Mouse (Mus musculus) stomach, embryonic 14.5 days (tissue): ENCODE data around the gene Rhox3a2. TPM values are rescaled to one million over a fixed set of nuclear protein-coding genes. Genes with fewer than 3 reads are reported as not detected.
"Not testable (repeated sequence)": the region's sequence is repeated elsewhere in the genome, so short reads cannot be mapped to it uniquely, and the experiment has no call there.

Experiments
- ATAC-seq: fragments of 200-750 bp; cut with Nextera tagmentation; 2 replicates; pipeline ENCODE4 v1.8.0; 2017; ENCODE audit warnings: low read depth, moderate TSS enrichment; ENCODE audit not compliant: insufficient number of reproducible peaks, insufficient read depth, low FRiP score
- H3K27ac ChIP-seq: fragments of 300-500 bp; sonication (generic); 2 replicates; pipeline ENCODE4 v1.5.1; 2014; ENCODE audit warnings: mild to moderate bottlenecking, low read length, moderate library complexity, mixed read lengths
- H3K27me3 ChIP-seq: fragments of 300-500 bp; sonication (generic); 2 replicates; pipeline ENCODE4 v1.6.1; 2014; ENCODE audit warnings: low read length, control low read depth, mixed read lengths; ENCODE audit not compliant: control insufficient read depth, insufficient read depth
- H3K36me3 ChIP-seq: fragments of 300-500 bp; sonication (generic); 2 replicates; pipeline ENCODE4 v1.6.1; 2014; ENCODE audit warnings: mild to moderate bottlenecking, control low read depth, low read length, moderate library complexity, mixed read lengths; ENCODE audit not compliant: control insufficient read depth, insufficient read depth
- H3K4me1 ChIP-seq: fragments of 300-500 bp; sonication (generic); 2 replicates; pipeline ENCODE4 v1.6.1; 2014; ENCODE audit warnings: low read length, control low read depth, mixed read lengths; ENCODE audit not compliant: control insufficient read depth, insufficient read depth
- H3K4me2 ChIP-seq: fragments of 300-500 bp; sonication (generic); replicated peaks from 2 replicates; pipeline ENCODE4 v1.6.1; 2014; ENCODE audit warnings: low read depth, low read length, control low read depth
- H3K4me3 ChIP-seq: fragments of 300-500 bp; sonication (generic); 2 replicates; pipeline ENCODE4 v1.5.1; 2014; ENCODE audit warnings: low read depth, low read length, control low read depth
- H3K9ac ChIP-seq: fragments of 300-500 bp; sonication (generic); replicated peaks from 2 replicates; pipeline ENCODE4 v1.6.1; 2014; ENCODE audit warnings: low read depth, mild to moderate bottlenecking, control low read depth, low read length, moderate library complexity, mixed read lengths
- H3K9me3 ChIP-seq: fragments of 300-500 bp; sonication (generic); 2 replicates; pipeline ENCODE4 v1.6.1; 2016; ENCODE audit warnings: low read depth, low read length, control low read depth; ENCODE audit not compliant: control insufficient read depth
- WGBS: fragments of 180-500 bp; shearing (Covaris S2); extraction: QIAGEN DNeasy Blood & Tissue Kit; methylation state at CpG from one replicate; pipeline ENCODE4 v1.1.7; 2014; 5-methylcytosine and 5-hydroxymethylcytosine counted together
- polyA plus RNA-seq: library from polyadenylated mRNA; unstranded; fragments of >200 nt; fragmentation: Nextera tagmentation; extraction: Ambion mirVana; gene quantifications from 2 replicates; pipeline ENCODE4 v1.2.1, GENCODE M21; 2014

Gene Rhox3a2
- not detected in 2 replicates for polyA plus RNA-seq

DNA sequence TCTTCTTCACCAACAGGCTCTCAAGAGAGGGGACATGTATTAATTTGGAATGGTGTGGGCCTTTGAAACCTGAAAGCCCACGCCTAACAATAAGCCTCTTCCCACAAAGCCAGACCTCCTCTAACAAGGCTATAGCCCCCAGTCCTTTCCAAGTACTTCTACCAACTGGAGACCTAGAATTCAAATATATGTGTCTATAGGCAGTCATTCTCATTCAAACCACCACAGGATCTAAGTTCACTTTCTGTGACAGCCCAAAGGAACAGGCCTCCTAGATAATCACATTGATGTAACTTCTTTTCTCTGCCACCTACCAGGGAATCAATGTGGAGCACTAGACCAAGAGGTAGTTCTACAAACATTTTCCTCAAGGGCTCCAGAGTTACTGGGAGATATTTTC, at the start of gene Rhox3a2:
Gene Rhox3a2 (plus strand): TSS at position 301 of the 400 bp plus-strand sequence.
- not testable (repeated sequence) for H3K4me1 ChIP-seq, H3K27ac ChIP-seq, H3K9ac ChIP-seq, H3K9me3 ChIP-seq, H3K4me3 ChIP-seq, ATAC-seq, H3K36me3 ChIP-seq, H3K4me2 ChIP-seq, H3K27me3 ChIP-seq
- WGBS = no CpG with 5 or more reads among the region's 1 CpGs

GRCm38 (mm10) chrX:37390548-37390947, 10.7 kb downstream of the Rhox3a2 start, which contains the start of gene Rhox4a2:
Rhox4a2 (plus strand) TSS chrX:37390848.
- H3K4me1 ChIP-seq, H3K36me3 ChIP-seq, H3K9ac ChIP-seq, H3K4me2 ChIP-seq, H3K4me3 ChIP-seq, H3K9me3 ChIP-seq, ATAC-seq, H3K27ac ChIP-seq, H3K27me3 ChIP-seq: not testable (repeated sequence)
- WGBS = 87% methylated on average over 8 of the region's 16 CpGs

DNA sequence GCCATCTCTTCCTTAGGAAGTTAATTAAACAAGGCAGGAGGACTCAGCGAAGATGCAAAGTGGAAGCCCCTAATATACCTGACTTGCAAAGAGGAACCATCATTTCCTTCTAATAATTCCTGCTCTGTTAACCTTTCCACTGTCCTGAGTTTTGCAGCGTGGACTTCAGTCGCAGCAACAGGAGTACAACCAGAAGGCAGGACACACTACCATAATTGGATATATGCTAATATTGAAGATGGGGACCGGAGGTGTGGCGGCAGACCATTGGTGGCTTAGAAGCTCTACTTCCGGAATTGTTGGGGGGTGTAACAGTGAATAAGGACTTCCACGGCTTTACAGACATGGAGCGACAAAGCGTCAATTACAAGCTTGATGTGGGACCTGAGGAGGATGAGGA, 31.9 kb downstream of the Rhox3a2 start, which contains the start of gene Rhox2b:
Gene Rhox2b (plus strand): TSS at position 301 of the 400 bp plus-strand sequence.
- H3K4me1 ChIP-seq, ATAC-seq, H3K9me3 ChIP-seq, H3K36me3 ChIP-seq, H3K9ac ChIP-seq, H3K27me3 ChIP-seq, H3K4me3 ChIP-seq, H3K4me2 ChIP-seq, H3K27ac ChIP-seq: not testable (repeated sequence)
- no CpG with 5 or more reads among the region's 9 CpGs for WGBS

GRCm38 (mm10) chrX:37432194-37432593, 52.4 kb downstream of the Rhox3a2 start, which contains the start of gene Rhox4b:
Rhox4b (plus strand) TSS chrX:37432494.
- H3K27me3 ChIP-seq, H3K4me1 ChIP-seq, H3K9ac ChIP-seq, H3K4me2 ChIP-seq, H3K27ac ChIP-seq, ATAC-seq, H3K36me3 ChIP-seq, H3K4me3 ChIP-seq, H3K9me3 ChIP-seq: not testable (repeated sequence)
- WGBS = 87% methylated on average over 14 of the region's 15 CpGs

Other genes starting within 250 kb of the Rhox3a2 start
- gene Akap14, start 211.2 kb upstream of the Rhox3a2 start, polyA plus RNA-seq = 0.13 TPM in 1 of 2 replicates, not detected in the other
- gene Ndufa1, start 188.9 kb upstream of the Rhox3a2 start, polyA plus RNA-seq = 400 and 468 TPM in 2 replicates
- gene Rnf113a1, start 188.8 kb upstream of the Rhox3a2 start, polyA plus RNA-seq = 10.5 and 10.7 TPM in 2 replicates
- not detected in 2 replicates for gene Gm9, start 169.0 kb upstream of the Rhox3a2 start, polyA plus RNA-seq
- not detected in 2 replicates for gene Rhox1, start 157.8 kb upstream of the Rhox3a2 start, polyA plus RNA-seq
- gene Rhox2a, start 135.1 kb upstream of the Rhox3a2 start, polyA plus RNA-seq = not detected in 2 replicates
- gene Rhox3a, start 130.1 kb upstream of the Rhox3a2 start, polyA plus RNA-seq = not detected in 2 replicates
- not detected in 2 replicates for gene Rhox4a, start 114.7 kb upstream of the Rhox3a2 start, polyA plus RNA-seq
- gene Rhox4a2, start 10.8 kb downstream of the Rhox3a2 start, polyA plus RNA-seq = not detected in 2 replicates
- not detected in 2 replicates for gene Rhox2b, start 32.0 kb downstream of the Rhox3a2 start, polyA plus RNA-seq
- gene Rhox4b, start 52.5 kb downstream of the Rhox3a2 start, polyA plus RNA-seq = not detected in 2 replicates
- not detected in 2 replicates for gene Rhox2c, start 73.7 kb downstream of the Rhox3a2 start, polyA plus RNA-seq
- not detected in 2 replicates for gene Rhox3c, start 78.6 kb downstream of the Rhox3a2 start, polyA plus RNA-seq
- not detected in 2 replicates for gene Rhox4c, start 100.3 kb downstream of the Rhox3a2 start, polyA plus RNA-seq
- not detected in 2 replicates for gene Rhox2d, start 113.4 kb downstream of the Rhox3a2 start, polyA plus RNA-seq
- not detected in 2 replicates for gene Rhox4d, start 134.3 kb downstream of the Rhox3a2 start, polyA plus RNA-seq
- gene Rhox2e, start 150.4 kb downstream of the Rhox3a2 start, polyA plus RNA-seq = not detected in 2 replicates
- gene Rhox3e, start 162.0 kb downstream of the Rhox3a2 start, polyA plus RNA-seq = not detected in 2 replicates
- not detected in 2 replicates for gene Rhox4e, start 177.4 kb downstream of the Rhox3a2 start, polyA plus RNA-seq
- gene Rhox2f, start 191.4 kb downstream of the Rhox3a2 start, polyA plus RNA-seq = not detected in 2 replicates
- gene Rhox3f, start 201.0 kb downstream of the Rhox3a2 start, polyA plus RNA-seq = not detected in 2 replicates
- gene Rhox4f, start 227.7 kb downstream of the Rhox3a2 start, polyA plus RNA-seq = not detected in 2 replicates
- not detected in 2 replicates for gene Rhox3g, start 248.6 kb downstream of the Rhox3a2 start, polyA plus RNA-seq